Mouse (Mus musculus) midbrain, embryonic 11.5 days (tissue): ENCODE data around the gene Stk17b. TPM values are rescaled to one million over a fixed set of nuclear protein-coding genes. Genes with fewer than 3 reads are reported as not detected.
A peak's percentile ranks its signal among the peaks of the same experiment; 100 is the strongest.
"Not testable (repeated sequence)": the region's sequence is repeated elsewhere in the genome, so short reads cannot be mapped to it uniquely, and the experiment has no call there.

Experiments
- ATAC-seq: fragments of 200-750 bp; cut with Nextera tagmentation; 2 replicates; pipeline ENCODE4 v1.8.0; 2017; ENCODE audit warnings: moderate TSS enrichment, moderate library complexity; ENCODE audit not compliant: low FRiP score
- DNase-seq: peaks from one replicate; pipeline ENCODE4 v3.0.0; 2015; ENCODE audit warnings: low spot score; ENCODE audit errors: missing footprints
- H3K27ac ChIP-seq: fragments of 300-500 bp; sonication (generic); 2 replicates; pipeline ENCODE4 v1.5.1; 2014; ENCODE audit warnings: low read depth, low read length
- H3K27me3 ChIP-seq: fragments of 300-500 bp; sonication (generic); 2 replicates; pipeline ENCODE4 v1.6.1; 2014; ENCODE audit warnings: mild to moderate bottlenecking, low read length, moderate library complexity, mixed read lengths; ENCODE audit not compliant: control insufficient read depth, insufficient read depth
- H3K36me3 ChIP-seq: fragments of 300-500 bp; sonication (generic); 2 replicates; pipeline ENCODE4 v1.6.1; 2014; ENCODE audit warnings: mild to moderate bottlenecking, low read length, moderate library complexity, mixed read lengths; ENCODE audit not compliant: control insufficient read depth, insufficient read depth
- H3K4me1 ChIP-seq: fragments of 300-500 bp; sonication (generic); 2 replicates; pipeline ENCODE4 v1.6.1; 2014; ENCODE audit warnings: low read length; ENCODE audit not compliant: control insufficient read depth, insufficient read depth
- H3K4me2 ChIP-seq: fragments of 300-500 bp; sonication (generic); 2 replicates; pipeline ENCODE4 v1.6.1; 2014; ENCODE audit warnings: mild to moderate bottlenecking, moderate library complexity
- H3K4me3 ChIP-seq: fragments of 300-500 bp; sonication (generic); 2 replicates; pipeline ENCODE4 v1.5.1; 2014; ENCODE audit warnings: low read depth, low read length
- H3K9ac ChIP-seq: fragments of 300-500 bp; sonication (generic); 2 replicates; pipeline ENCODE4 v1.6.1; 2014; ENCODE audit warnings: low read length
- H3K9me3 ChIP-seq: fragments of 300-500 bp; sonication (generic); 2 replicates; pipeline ENCODE4 v1.6.1; 2016; ENCODE audit warnings: low read length; ENCODE audit not compliant: control insufficient read depth
- WGBS: fragments of 180-500 bp; shearing (Covaris S2); extraction: QIAGEN DNeasy Blood & Tissue Kit; methylation state at CpG from one replicate; pipeline ENCODE4 v1.1.7; 2014; 5-methylcytosine and 5-hydroxymethylcytosine counted together
- polyA plus RNA-seq: library from polyadenylated mRNA; unstranded; fragments of >200 nt; fragmentation: Nextera tagmentation; extraction: Ambion mirVana; gene quantifications from 2 replicates; pipeline ENCODE4 v1.2.1, GENCODE M21; 2014

The Stk17b gene
- polyA plus RNA-seq, 1 experiment from 2014 or later, result 10.0 TPM

GRCm38 (mm10) chr1:53726883-53727282 is 58.1 kb downstream of the Stk17b start:
- H3K27ac ChIP-seq, result no peak overlapping the region
- H3K9ac ChIP-seq, result no peak overlapping the region
- no peaks in the 10 kb centered on the region for H3K27me3 ChIP-seq
- H3K4me3 ChIP-seq, result no peak overlapping the region
- ATAC-seq (no peak), DNase-seq (no peak)
- 86% methylated on average over 2 of the region's 2 CpGs for WGBS
- H3K9me3 ChIP-seq, result no peaks in the 10 kb centered on the region
- H3K4me2 ChIP-seq, result no peak overlapping the region
- no peaks in the 10 kb centered on the region for H3K4me1 ChIP-seq
- H3K36me3 ChIP-seq, result no peaks in the 10 kb centered on the region

GRCm38 (mm10) chr1:53721353-53721752 is 63.7 kb downstream of the Stk17b start:
- H3K27ac ChIP-seq, result no peak overlapping the region
- no peaks in the 10 kb centered on the region for H3K4me1 ChIP-seq
- H3K4me2 ChIP-seq, result no peak overlapping the region
- ATAC-seq (no peak), DNase-seq (no peak)
- no peak overlapping the region for H3K4me3 ChIP-seq
- H3K9me3 ChIP-seq, result no peaks in the 10 kb centered on the region
- H3K9ac ChIP-seq, result no peak overlapping the region
- H3K36me3 ChIP-seq, result no peaks in the 10 kb centered on the region
- H3K27me3 ChIP-seq, result no peaks in the 10 kb centered on the region

- ATAC-seq, result no peak
- H3K9ac ChIP-seq, result no peak overlapping the region
- no peak overlapping the region for H3K4me2 ChIP-seq
- H3K36me3 ChIP-seq, result no peaks in the 10 kb centered on the region
- no peak overlapping the region for H3K27ac ChIP-seq
- H3K4me3 ChIP-seq, result no peak overlapping the region
- H3K27me3 ChIP-seq, result no peaks in the 10 kb centered on the region
- H3K9me3 ChIP-seq, result no peaks in the 10 kb centered on the region
- DNase-seq, result no peak
- WGBS, result 87% methylated on average over 5 of the region's 5 CpGs
- H3K4me1 ChIP-seq, result no peaks in the 10 kb centered on the region
Measured at GRCm38 (mm10) chr1:53720601-53721351, 64.2 kb downstream of the Stk17b start.

GRCm38 (mm10) chr1:53715966-53716515 is 69.0 kb downstream of the Stk17b start:
- Histone ChIP-seq H3K4me2 (no peak overlapping the region), H3K27me3 (no peaks in the 10 kb centered on the region), H3K4me1 (no peaks in the 10 kb centered on the region), H3K36me3 (no peaks in the 10 kb centered on the region), H3K4me3 (no peak overlapping the region), H3K9ac (no peak overlapping the region), H3K27ac (no peak overlapping the region), H3K9me3 (no peaks in the 10 kb centered on the region)
- ATAC-seq, result no peak
- DNase-seq, result no peak
- 82% methylated on average over 1 of the region's 1 CpGs for WGBS

- no peak overlapping the region for H3K9ac ChIP-seq
- no peaks in the 10 kb centered on the region for H3K36me3 ChIP-seq
- no peaks in the 10 kb centered on the region for H3K9me3 ChIP-seq
- no peaks in the 10 kb centered on the region for H3K27me3 ChIP-seq
- H3K4me1 ChIP-seq, result no peaks in the 10 kb centered on the region
- H3K27ac ChIP-seq, result no peak overlapping the region
- DNase-seq (peak; percentile 96), ATAC-seq (no peak)
- no peak overlapping the region for H3K4me2 ChIP-seq
- WGBS, result 5% methylated on average over 4 of the region's 4 CpGs
- no peak overlapping the region for H3K4me3 ChIP-seq
Measured at GRCm38 (mm10) chr1:53715446-53715845, 69.6 kb downstream of the Stk17b start.

- H3K27ac ChIP-seq, H3K9ac ChIP-seq, H3K4me3 ChIP-seq, H3K27me3 ChIP-seq, DNase-seq, H3K4me1 ChIP-seq, ATAC-seq, H3K9me3 ChIP-seq, H3K36me3 ChIP-seq, H3K4me2 ChIP-seq: not testable (repeated sequence)
- WGBS, result 59% methylated on average over 2 of the region's 3 CpGs
Measured at GRCm38 (mm10) chr1:53713383-53713782, 71.6 kb downstream of the Stk17b start.

- no peak for DNase-seq
- WGBS, result 92% methylated on average over 9 of the region's 9 CpGs
- Histone ChIP-seq H3K4me2 (no peak overlapping the region), H3K36me3 (no peaks in the 10 kb centered on the region), H3K27me3 (no peaks in the 10 kb centered on the region), H3K9me3 (no peaks in the 10 kb centered on the region), H3K4me1 (peaks cover 3% of the 10 kb centered on the region; the same call in 1 of the 2 replicates), H3K27ac (no peak overlapping the region), H3K9ac (no peak overlapping the region), H3K4me3 (no peak overlapping the region)
- ATAC-seq, result no peak
Measured at GRCm38 (mm10) chr1:53711069-53711468, 74.0 kb downstream of the Stk17b start.

GRCm38 (mm10) chr1:53709602-53710001 is 75.4 kb downstream of the Stk17b start:
- not testable (repeated sequence) for DNase-seq, H3K27me3 ChIP-seq, H3K36me3 ChIP-seq, ATAC-seq, H3K9ac ChIP-seq, H3K4me1 ChIP-seq, H3K27ac ChIP-seq, H3K4me3 ChIP-seq, H3K4me2 ChIP-seq, H3K9me3 ChIP-seq
- WGBS, result 70% methylated on average over 5 of the region's 5 CpGs

- no peaks in the 10 kb centered on the region for H3K36me3 ChIP-seq
- peak within 1 kb of the TSS; percentile 67 for H3K9ac ChIP-seq
- peak within 1 kb of the TSS; percentile 70 for H3K4me2 ChIP-seq
- H3K27me3 ChIP-seq, result no peaks in the 10 kb centered on the region
- H3K4me3 ChIP-seq, result peak within 1 kb of the TSS; percentile 47
- no peaks in the 10 kb centered on the region for H3K9me3 ChIP-seq
- 14% methylated on average over 42 of the region's 42 CpGs for WGBS
- peak; percentile 98 for DNase-seq
- peaks cover 3% of the 10 kb centered on the region; the same call in 1 of the 2 replicates for H3K4me1 ChIP-seq
- ATAC-seq, result peak; percentile 91
- peak within 1 kb of the TSS; percentile 40; the same call in 1 of the 2 replicates for H3K27ac ChIP-seq
Measured at GRCm38 (mm10) chr1:53706431-53707361, 78.3 kb downstream of the Stk17b start, which contains the start of gene Dnah7a. TSS of gene Dnah7a (minus strand) at chr1:53706784.
